Mouse (Mus musculus): ENCODE results near the gene Tmem9b. TPM values are rescaled to one million over a fixed set of nuclear protein-coding genes. Genes with fewer than 3 reads are reported as not detected.

Gene Tmem9b
- total RNA-seq, 2 experiments from 2014 or later: 100 to 109 TPM

DNA sequence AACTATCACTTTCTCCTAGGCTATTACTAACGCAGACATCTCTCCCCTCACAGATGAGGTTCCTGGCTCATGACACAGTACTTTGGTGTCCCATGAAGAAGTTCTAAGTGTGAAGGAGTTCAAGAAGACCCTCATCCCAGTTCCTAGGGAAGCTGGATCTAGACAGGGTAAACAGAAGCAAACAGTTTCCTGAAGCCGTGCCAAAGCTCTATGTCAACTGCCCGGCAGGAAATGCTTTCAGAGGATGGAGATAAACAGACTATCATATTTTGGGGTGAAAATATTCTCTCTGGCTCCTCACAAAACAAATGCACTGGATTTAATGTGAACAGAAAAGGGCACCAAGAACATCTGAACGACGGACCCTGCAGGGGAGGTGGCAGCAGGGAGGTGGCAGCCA lies 61.7 kb downstream of the Tmem9b start:
- DNase-seq (ENCODE audit: extremely low spot score in 1 of 2, low spot score in 1 of 2): no peak

DNA sequence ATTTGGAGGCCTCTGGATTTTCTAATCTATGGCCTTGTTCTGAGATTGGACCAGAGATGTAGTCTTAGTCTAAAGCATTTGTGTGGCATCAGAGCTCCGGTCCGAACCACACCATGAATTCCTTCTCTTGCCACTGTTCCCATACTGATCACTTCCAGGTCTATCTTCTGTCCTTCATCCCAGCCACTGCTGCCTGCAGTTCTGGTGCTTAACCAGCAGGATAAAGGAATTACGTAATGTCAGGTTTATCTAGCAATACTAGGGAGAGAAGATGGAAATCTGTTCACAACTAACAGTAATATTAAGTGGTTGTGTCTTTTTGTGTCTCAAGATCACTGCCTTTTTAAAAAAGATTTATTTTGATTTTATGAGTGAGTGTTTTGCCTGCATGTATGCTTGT lies 62.6 kb downstream of the Tmem9b start:
- no peak for DNase-seq (ENCODE audit: extremely low spot score in 1 of 2, low spot score in 1 of 2)

DNA sequence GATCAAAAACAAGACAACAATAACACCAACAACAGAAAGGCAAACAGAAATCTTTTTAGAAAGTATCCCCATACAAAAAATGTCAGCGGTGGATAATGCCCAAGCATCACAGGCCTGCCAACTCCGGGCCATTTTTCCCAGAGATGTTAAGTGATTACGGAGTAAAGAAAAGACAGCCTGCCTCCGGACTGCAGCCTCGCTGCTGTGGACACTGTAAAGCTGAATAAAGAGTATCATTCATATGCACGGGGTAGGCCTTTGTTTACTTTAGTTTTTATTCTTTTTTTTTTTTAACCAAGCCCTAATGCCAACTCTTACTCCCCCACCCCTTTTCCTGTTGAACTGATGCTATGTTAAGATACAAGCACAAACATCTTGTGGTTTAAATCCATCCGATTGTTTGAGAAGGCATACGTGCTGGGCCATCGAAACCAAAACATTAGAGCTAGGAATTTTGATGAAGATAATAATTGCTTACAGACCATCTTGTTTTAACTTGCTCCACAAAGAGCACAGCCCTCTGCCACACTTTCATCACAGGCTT lies 66.0 kb downstream of the Tmem9b start:
- DNase-seq (ENCODE audit: extremely low spot score in 1 of 2, low spot score in 1 of 2): no peak

Other genes starting within 250 kb of the Tmem9b start
- gene Trim66, start 244.7 kb downstream of the Tmem9b start, total RNA-seq (2021): 1 to 10 TPM; 4.5 to 5.0 TPM
- 100 to 1,000 TPM; 129 to 142 TPM for gene Rpl27a, start 233.7 kb downstream of the Tmem9b start, total RNA-seq (2021)
- 10 to 100 TPM; 35.3 to 41.7 TPM for gene St5, start 49.3 kb downstream of the Tmem9b start, total RNA-seq (2021)
- 1 to 10 TPM; 4.1 to 7.2 TPM for gene Akip1, start 49.2 kb downstream of the Tmem9b start, total RNA-seq (2021)
- not detected for gene BC051019, start 29.0 kb downstream of the Tmem9b start, total RNA-seq (2021)
- not detected for gene Ascl3, start 21.1 kb downstream of the Tmem9b start, total RNA-seq (2021)
- gene Nrip3, start 29.1 kb upstream of the Tmem9b start, total RNA-seq (2021): 100 to 1,000 TPM; 194 to 212 TPM
- under 1 TPM; 0.84 to 0.94 TPM for gene Scube2, start 112.8 kb upstream of the Tmem9b start, total RNA-seq (2021)
- gene Dennd5a, start 207.6 kb upstream of the Tmem9b start, total RNA-seq (2021): 100 to 1,000 TPM; 214 to 220 TPM
- gene Tmem41b, start 234.1 kb upstream of the Tmem9b start, total RNA-seq (2021): 10 to 100 TPM; 48.6 to 49.9 TPM